Mouse (Mus musculus) hindbrain, embryonic 14.5 days (tissue): ENCODE results near the gene Fam160a1. TPM values are rescaled to one million over a fixed set of nuclear protein-coding genes. Genes with fewer than 3 reads are reported as not detected.

ENCODE experiments used
- ATAC-seq: fragments of 200-750 bp; cut with Nextera tagmentation; 2 replicates; pipeline ENCODE4 v1.8.0; 2017; ENCODE audit warnings: moderate number of reproducible peaks, mild to moderate bottlenecking, moderate TSS enrichment, moderate library complexity; ENCODE audit not compliant: low FRiP score
- DNase-seq: peaks from one replicate; pipeline ENCODE4 v3.0.0-alpha.2; 2015; ENCODE audit warnings: low spot score
- H3K27ac ChIP-seq: fragments of 300-500 bp; sonication (generic); 2 replicates; pipeline ENCODE4 v1.5.1; 2014; ENCODE audit warnings: mild to moderate bottlenecking, moderate library complexity
- H3K27me3 ChIP-seq: fragments of 300-500 bp; sonication (generic); 2 replicates; pipeline ENCODE4 v1.6.1; 2014; ENCODE audit warnings: mild to moderate bottlenecking, low read length, mixed read lengths; ENCODE audit not compliant: control insufficient read depth, insufficient read depth
- H3K36me3 ChIP-seq: fragments of 300-500 bp; sonication (generic); replicated peaks from 2 replicates; pipeline ENCODE4 v1.6.1; 2014; ENCODE audit not compliant: control insufficient read depth, insufficient read depth
- H3K4me1 ChIP-seq: fragments of 300-500 bp; sonication (generic); replicated peaks from 2 replicates; pipeline ENCODE4 v1.6.1; 2014; ENCODE audit warnings: antibody characterized with exemption, low read length, mixed read lengths; ENCODE audit not compliant: control insufficient read depth, insufficient read depth
- H3K4me2 ChIP-seq: fragments of 300-500 bp; sonication (generic); replicated peaks from 2 replicates; pipeline ENCODE4 v1.6.1; 2014; ENCODE audit warnings: mild to moderate bottlenecking, moderate library complexity
- H3K4me3 ChIP-seq: fragments of 300-500 bp; sonication (generic); replicated peaks from 2 replicates; pipeline ENCODE4 v1.5.1; 2014; ENCODE audit warnings: mild to moderate bottlenecking, low read length
- H3K9ac ChIP-seq: fragments of 300-500 bp; sonication (generic); 2 replicates; pipeline ENCODE4 v1.6.1; 2014
- H3K9me3 ChIP-seq: fragments of 300-500 bp; sonication (generic); 2 replicates; pipeline ENCODE4 v1.6.1; 2016; ENCODE audit warnings: low read length; ENCODE audit not compliant: control insufficient read depth
- WGBS: fragments of 180-500 bp; shearing (Covaris S2); extraction: QIAGEN DNeasy Blood & Tissue Kit; methylation state at CpG from one replicate; pipeline ENCODE4 v1.1.7; 2014; 5-methylcytosine and 5-hydroxymethylcytosine counted together
- polyA plus RNA-seq: library from polyadenylated mRNA; unstranded; fragments of >200 nt; fragmentation: Nextera tagmentation; extraction: Ambion mirVana; gene quantifications from 2 replicates; pipeline ENCODE4 v1.2.1, GENCODE M21; 2014

Gene Fam160a1
- polyA plus RNA-seq, 1 experiment from 2014 or later = 0.37 TPM

- ATAC-seq (no peak), DNase-seq (no peak)
- no peak overlapping the region for H3K27ac ChIP-seq
- no peak overlapping the region for H3K4me2 ChIP-seq
- H3K36me3 ChIP-seq = no peaks in the 10 kb centered on the region
- H3K27me3 ChIP-seq = no peaks in the 10 kb centered on the region
- no peaks in the 10 kb centered on the region for H3K4me1 ChIP-seq
- no peaks in the 10 kb centered on the region for H3K9me3 ChIP-seq
- no peak overlapping the region for H3K4me3 ChIP-seq
- 69% methylated on average over 4 of the region's 4 CpGs for WGBS
- H3K9ac ChIP-seq = no peak overlapping the region
Measured at GRCm38 (mm10) chr3:85773886-85774285, 43.2 kb downstream of the Fam160a1 start.

GRCm38 (mm10) chr3:85773425-85773824 lies 43.7 kb downstream of the Fam160a1 start:
- no peaks in the 10 kb centered on the region for H3K27me3 ChIP-seq
- H3K36me3 ChIP-seq = no peaks in the 10 kb centered on the region
- no peak overlapping the region for H3K9ac ChIP-seq
- no peak for ATAC-seq
- 50% methylated on average over 3 of the region's 3 CpGs for WGBS
- no peaks in the 10 kb centered on the region for H3K9me3 ChIP-seq
- H3K27ac ChIP-seq = no peak overlapping the region
- DNase-seq = no peak
- H3K4me2 ChIP-seq = no peak overlapping the region
- H3K4me1 ChIP-seq = no peaks in the 10 kb centered on the region
- no peak overlapping the region for H3K4me3 ChIP-seq

- WGBS = 71% methylated on average over 7 of the region's 7 CpGs
- H3K9ac ChIP-seq = no peak overlapping the region
- H3K4me3 ChIP-seq = no peak overlapping the region
- DNase-seq (no peak), ATAC-seq (no peak)
- no peak overlapping the region for H3K4me2 ChIP-seq
- H3K27me3 ChIP-seq = no peaks in the 10 kb centered on the region
- no peak overlapping the region for H3K27ac ChIP-seq
- H3K9me3 ChIP-seq = no peaks in the 10 kb centered on the region
- peaks cover 4% of the 10 kb centered on the region; the same call in 1 of the 2 replicates for H3K4me1 ChIP-seq
- H3K36me3 ChIP-seq = no peaks in the 10 kb centered on the region
Measured at GRCm38 (mm10) chr3:85764937-85765337, 52.2 kb downstream of the Fam160a1 start.

- no peak overlapping the region for H3K4me2 ChIP-seq
- no peaks in the 10 kb centered on the region for H3K36me3 ChIP-seq
- no peaks in the 10 kb centered on the region for H3K9me3 ChIP-seq
- no peak overlapping the region for H3K9ac ChIP-seq
- ATAC-seq = no peak; the same call in 1 of the 2 replicates
- 46% methylated on average over 18 of the region's 18 CpGs for WGBS
- H3K4me3 ChIP-seq = no peak overlapping the region
- DNase-seq = peak; percentile 41
- no peak overlapping the region for H3K27ac ChIP-seq
- peaks cover 4% of the 10 kb centered on the region; the same call in 1 of the 2 replicates for H3K4me1 ChIP-seq
- H3K27me3 ChIP-seq = no peaks in the 10 kb centered on the region
Measured at GRCm38 (mm10) chr3:85764008-85764834, 52.9 kb downstream of the Fam160a1 start.

- WGBS = 64% methylated on average over 2 of the region's 2 CpGs
- no peaks in the 10 kb centered on the region for H3K36me3 ChIP-seq
- H3K4me3 ChIP-seq = no peak overlapping the region
- H3K4me2 ChIP-seq = no peak overlapping the region
- DNase-seq (no peak), ATAC-seq (no peak)
- no peaks in the 10 kb centered on the region for H3K4me1 ChIP-seq
- no peak overlapping the region for H3K9ac ChIP-seq
- H3K27ac ChIP-seq = no peak overlapping the region
- H3K27me3 ChIP-seq = no peaks in the 10 kb centered on the region
- no peaks in the 10 kb centered on the region for H3K9me3 ChIP-seq
Measured at GRCm38 (mm10) chr3:85757944-85758343, 59.1 kb downstream of the Fam160a1 start.

GRCm38 (mm10) chr3:85757435-85757834 lies 59.7 kb downstream of the Fam160a1 start:
- H3K9ac ChIP-seq = no peak overlapping the region
- H3K36me3 ChIP-seq = no peaks in the 10 kb centered on the region
- no peak overlapping the region for H3K4me2 ChIP-seq
- no peaks in the 10 kb centered on the region for H3K27me3 ChIP-seq
- H3K4me3 ChIP-seq = no peak overlapping the region
- DNase-seq = no peak
- no peak overlapping the region for H3K27ac ChIP-seq
- H3K4me1 ChIP-seq = no peaks in the 10 kb centered on the region
- WGBS = 77% methylated on average over 4 of the region's 4 CpGs
- H3K9me3 ChIP-seq = no peaks in the 10 kb centered on the region
- no peak for ATAC-seq

GRCm38 (mm10) chr3:85749348-85749747 lies 67.7 kb downstream of the Fam160a1 start:
- Histone ChIP-seq H3K4me2 (no peak overlapping the region), H3K9ac (no peak overlapping the region), H3K9me3 (no peaks in the 10 kb centered on the region), H3K27ac (no peak overlapping the region), H3K4me1 (no peaks in the 10 kb centered on the region), H3K4me3 (no peak overlapping the region), H3K27me3 (no peaks in the 10 kb centered on the region), H3K36me3 (no peaks in the 10 kb centered on the region)
- WGBS = 55% methylated on average over 4 of the region's 4 CpGs
- ATAC-seq (no peak), DNase-seq (no peak)

GRCm38 (mm10) chr3:85748863-85749262 lies 68.2 kb downstream of the Fam160a1 start:
- 24% methylated on average over 4 of the region's 4 CpGs for WGBS

GRCm38 (mm10) chr3:85746116-85746515 lies 71.0 kb downstream of the Fam160a1 start:
- no peaks in the 10 kb centered on the region for H3K4me1 ChIP-seq
- no peak for DNase-seq
- H3K4me3 ChIP-seq = no peak overlapping the region
- no peak for ATAC-seq
- H3K27ac ChIP-seq = no peak overlapping the region
- H3K4me2 ChIP-seq = no peak overlapping the region
- H3K27me3 ChIP-seq = no peaks in the 10 kb centered on the region
- H3K9me3 ChIP-seq = no peaks in the 10 kb centered on the region
- 66% methylated on average over 4 of the region's 4 CpGs for WGBS
- H3K9ac ChIP-seq = no peak overlapping the region
- no peaks in the 10 kb centered on the region for H3K36me3 ChIP-seq

More at GRCm38 (mm10) chr3:85748863-85749262, 68.2 kb downstream of the Fam160a1 start:
- no peaks in the 10 kb centered on the region for H3K27me3 ChIP-seq
- no peak overlapping the region for H3K4me2 ChIP-seq
- H3K4me1 ChIP-seq = no peaks in the 10 kb centered on the region
- H3K9ac ChIP-seq = no peak overlapping the region
- ATAC-seq (no peak), DNase-seq (no peak)
- H3K4me3 ChIP-seq = no peak overlapping the region
- H3K36me3 ChIP-seq = no peaks in the 10 kb centered on the region
- H3K9me3 ChIP-seq = no peaks in the 10 kb centered on the region
- no peak overlapping the region for H3K27ac ChIP-seq
